ENCODE assay signal across 8 mouse cellular contexts in the genomic region with DNA sequence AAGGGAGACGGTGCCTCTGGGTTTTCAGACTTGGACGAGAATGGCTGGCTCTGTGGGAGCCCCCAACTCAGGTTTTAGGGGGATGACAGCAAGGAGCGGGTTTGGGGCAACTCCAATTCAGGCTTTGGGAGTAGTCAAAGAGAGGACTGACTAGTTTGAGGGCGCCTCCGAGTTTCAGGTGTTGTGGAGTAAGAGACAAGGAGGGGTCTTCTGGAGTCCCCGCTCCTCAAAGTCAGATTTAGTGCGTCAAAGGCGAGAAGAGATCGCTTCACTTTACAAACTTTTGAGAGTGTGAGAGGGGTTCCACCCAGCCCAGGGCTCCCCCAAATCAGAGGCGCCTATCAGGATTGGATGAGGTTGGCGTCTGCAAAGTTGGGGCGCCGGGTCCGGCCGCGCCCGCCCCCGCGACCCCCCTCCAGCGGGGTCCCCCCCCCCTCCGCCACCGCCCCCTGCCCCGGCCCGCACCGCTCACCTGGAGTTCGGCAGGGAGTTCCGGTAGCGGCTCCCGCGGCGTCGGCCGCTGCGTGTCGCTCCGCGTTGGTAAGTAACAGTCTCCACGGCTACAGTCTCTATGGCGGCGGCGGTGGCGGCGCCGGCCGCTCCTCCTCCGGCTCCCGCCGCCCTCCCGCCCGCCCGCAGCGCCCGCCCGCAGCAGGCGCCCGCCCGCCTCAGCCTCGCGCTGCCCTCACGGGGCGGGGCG. TPM values are rescaled to one million over a fixed set of nuclear protein-coding genes. Genes with fewer than 3 reads are reported as not detected.
DNase-seq lines count a peak whose midpoint lies in the region; ATAC-seq and TF ChIP-seq lines count a peak whose summit lies in the region.

Gene Rfx2 (minus strand): TSS at position 603 of the 700 bp plus-strand sequence.

- H3K4me3 ChIP-seq in kidney, embryonic 15.5 days (replicated peaks): peak within 1 kb of the TSS; percentile 72
- peak within 1 kb of the TSS; percentile 69 for H3K4me3 ChIP-seq in bone marrow, adult 2 months (replicated peaks; ENCODE audit: control insufficient read depth, low read depth, low read length)
- H3K4me3 ChIP-seq in forebrain, embryonic 14.5 days (ENCODE audit: low read depth, low read length): peak within 1 kb of the TSS; percentile 60
- H3K4me3 ChIP-seq in liver, embryonic 13.5 days (replicated peaks): peak within 1 kb of the TSS; percentile 88
- peak within 1 kb of the TSS; percentile 55 for H3K4me3 ChIP-seq in stomach, embryonic 15.5 days (replicated peaks)

- peaks cover 18% of the 10 kb centered on the region for H3K4me1 ChIP-seq in kidney, embryonic 15.5 days
- H3K4me1 ChIP-seq in bone marrow, adult 2 months (ENCODE audit: control insufficient read depth, insufficient read depth, low read length): no peaks in the 10 kb centered on the region; the same call in 1 of the 2 replicates
- H3K4me1 ChIP-seq in forebrain, embryonic 14.5 days (ENCODE audit: control insufficient read depth, insufficient read depth, low read length): peaks cover 11% of the 10 kb centered on the region
- H3K4me1 ChIP-seq in liver, embryonic 13.5 days (replicated peaks): peaks cover 58% of the 10 kb centered on the region
- H3K4me1 ChIP-seq in stomach, embryonic 15.5 days: 0 out of 2 replicates have a peak, but pooled peaks cover 12% of the 10 kb centered on the region

- no peak for ATAC-seq in kidney, embryonic 15.5 days (replicated peaks; ENCODE audit: low FRiP score)
- ATAC-seq in forebrain, embryonic 14.5 days: no peak
- ATAC-seq in liver, embryonic 13.5 days (ENCODE audit: low read depth): peak; percentile 3
- no peak for ATAC-seq in stomach, embryonic 15.5 days (ENCODE audit: insufficient read depth, low FRiP score, low read depth)

- no peak for TF ChIP-seq POLR2A in bone marrow, adult 2 months (IDR thresholded peaks at IDR 0.05; ENCODE audit: borderline replicate concordance, control insufficient read depth, low read depth, low read length)

- WGBS in kidney, embryonic 15.5 days: 1% methylated on average over 50 of the region's 62 CpGs
- under 1% methylated on average over 47 of the region's 62 CpGs for WGBS in bone marrow, adult 2 months
- under 1% methylated on average over 41 of the region's 62 CpGs for WGBS in forebrain, embryonic 14.5 days
- WGBS in liver, embryonic 13.5 days (ENCODE audit: insufficient replicate concordance): 2% methylated on average over 23 of the region's 62 CpGs
- WGBS in stomach, embryonic 15.5 days: 1% methylated on average over 31 of the region's 62 CpGs

- H3K27ac ChIP-seq in kidney, embryonic 15.5 days: peak within 1 kb of the TSS; percentile 49; the same call in 1 of the 2 replicates
- peak within 1 kb of the TSS; percentile 10; the same call in 1 of the 2 replicates for H3K27ac ChIP-seq in bone marrow, adult 2 months (ENCODE audit: control insufficient read depth, insufficient read depth, low read depth, low read length, poor library complexity)
- no peak within 1 kb of the TSS for H3K27ac ChIP-seq in forebrain, embryonic 14.5 days (ENCODE audit: low read depth, low read length)
- peak within 1 kb of the TSS; percentile 95 for H3K27ac ChIP-seq in liver, embryonic 13.5 days
- no peak within 1 kb of the TSS for H3K27ac ChIP-seq in stomach, embryonic 15.5 days

- no peaks in the 10 kb centered on the region for H3K36me3 ChIP-seq in kidney, embryonic 15.5 days
- no peaks in the 10 kb centered on the region for H3K36me3 ChIP-seq in forebrain, embryonic 14.5 days (ENCODE audit: control insufficient read depth, insufficient read depth, low read length)
- no peaks in the 10 kb centered on the region for H3K36me3 ChIP-seq in liver, embryonic 13.5 days
- H3K36me3 ChIP-seq in stomach, embryonic 15.5 days: no peaks in the 10 kb centered on the region

- peak within 1 kb of the TSS; percentile 55 for H3K9ac ChIP-seq in kidney, embryonic 15.5 days
- peak within 1 kb of the TSS; percentile 59 for H3K9ac ChIP-seq in forebrain, embryonic 14.5 days (ENCODE audit: low read length)
- peak within 1 kb of the TSS; percentile 91 for H3K9ac ChIP-seq in liver, embryonic 13.5 days
- H3K9ac ChIP-seq in stomach, embryonic 15.5 days: peak within 1 kb of the TSS; percentile 34

- peaks cover 30% of the 10 kb centered on the region for H3K27me3 ChIP-seq in kidney, embryonic 15.5 days
- no peaks in the 10 kb centered on the region for H3K27me3 ChIP-seq in forebrain, embryonic 14.5 days (replicated peaks; ENCODE audit: control insufficient read depth, insufficient read depth, low read length)
- 0 out of 2 replicates have a peak, but pooled peaks cover 8% of the 10 kb centered on the region for H3K27me3 ChIP-seq in liver, embryonic 13.5 days
- no peaks in the 10 kb centered on the region for H3K27me3 ChIP-seq in stomach, embryonic 15.5 days (replicated peaks)

- H3K9me3 ChIP-seq in kidney, embryonic 15.5 days (replicated peaks): no peaks in the 10 kb centered on the region
- no peaks in the 10 kb centered on the region for H3K9me3 ChIP-seq in forebrain, embryonic 14.5 days (replicated peaks; ENCODE audit: control insufficient read depth, low read length)
- no peaks in the 10 kb centered on the region for H3K9me3 ChIP-seq in liver, embryonic 13.5 days (replicated peaks)
- no peaks in the 10 kb centered on the region for H3K9me3 ChIP-seq in stomach, embryonic 15.5 days

- no peak for DNase-seq in kidney, adult 9 months
- DNase-seq in forebrain, embryonic 14.5 days (ENCODE audit: low spot score): peak; percentile 11
- no peak for DNase-seq in liver, embryonic 13.5 days
- DNase-seq in gastrocnemius, postnatal 10 days: no peak
- DNase-seq in gastrocnemius, postnatal 4 days (ENCODE audit: low spot score in 2 of 2): no peak

- TF ChIP-seq CTCF in bone marrow, adult 2 months (IDR thresholded peaks at IDR 0.05; ENCODE audit: control insufficient read depth, insufficient read depth, low read length): no peak

- peak within 1 kb of the TSS; percentile 93 for H3K4me2 ChIP-seq in kidney, embryonic 15.5 days
- H3K4me2 ChIP-seq in forebrain, embryonic 14.5 days (ENCODE audit: low read length): peak within 1 kb of the TSS; percentile 82
- peak within 1 kb of the TSS; percentile 91 for H3K4me2 ChIP-seq in liver, embryonic 13.5 days
- H3K4me2 ChIP-seq in stomach, embryonic 15.5 days: peak within 1 kb of the TSS; percentile 89

RNA-seq across cellular contexts. Expression of gene Rfx2, which starts in this region (rescaled TPM):
- 3.7 and 4.1 TPM in 2 replicates for polyA plus RNA-seq in kidney, embryonic 15.5 days (2015; fragmentation: Nextera tagmentation; extraction: Ambion mirVana)
- 16.2 and 18.2 TPM in 2 replicates for polyA plus RNA-seq in bone marrow, adult 2 months (2011; ENCODE audit: insufficient read depth, insufficient read length, low replicate concordance, missing spikeins)
- 2.2 and 3.2 TPM in 2 replicates for polyA plus RNA-seq in forebrain, embryonic 14.5 days (2014; fragmentation: Nextera tagmentation; extraction: Ambion mirVana)
- polyA plus RNA-seq in liver, embryonic 13.5 days (2015; fragmentation: Nextera tagmentation; extraction: Ambion mirVana): 10.1 and 10.7 TPM in 2 replicates
- polyA plus RNA-seq in stomach, embryonic 15.5 days (2015; fragmentation: Nextera tagmentation; extraction: Ambion mirVana): 6.1 and 6.6 TPM in 2 replicates
- 1 to 10 TPM; 2.6 to 5.5 TPM for total RNA-seq in gastrocnemius, postnatal 10 days (2021)
- total RNA-seq in gastrocnemius, postnatal 4 days (2021): 10 to 100 TPM in 1 of 2 experiments, 1 to 10 TPM in 1; 8.2 to 10.6 TPM

Comparison
In these comparisons a context has a peak if more than half of its experiments do, and no peak if none do; other contexts are left out.
1. H3K27ac ChIP-seq: peak in kidney, embryonic 15.5 days (single experiment), bone marrow, adult 2 months (single experiment) and liver, embryonic 13.5 days (single experiment); none in forebrain, embryonic 14.5 days (single experiment) and stomach, embryonic 15.5 days (single experiment).
2. H3K9ac ChIP-seq: peak in every context shown above with its lines; median percentile 91 in liver, embryonic 13.5 days; 59 in forebrain, embryonic 14.5 days; 55 in kidney, embryonic 15.5 days; 34 in stomach, embryonic 15.5 days.
3. Peak in every context shown above with its lines, with median percentiles within 50 percentile points of each other: H3K4me2 ChIP-seq and H3K4me3 ChIP-seq.